ENCODE assay signal across 8 mouse cellular contexts in the genomic region with DNA sequence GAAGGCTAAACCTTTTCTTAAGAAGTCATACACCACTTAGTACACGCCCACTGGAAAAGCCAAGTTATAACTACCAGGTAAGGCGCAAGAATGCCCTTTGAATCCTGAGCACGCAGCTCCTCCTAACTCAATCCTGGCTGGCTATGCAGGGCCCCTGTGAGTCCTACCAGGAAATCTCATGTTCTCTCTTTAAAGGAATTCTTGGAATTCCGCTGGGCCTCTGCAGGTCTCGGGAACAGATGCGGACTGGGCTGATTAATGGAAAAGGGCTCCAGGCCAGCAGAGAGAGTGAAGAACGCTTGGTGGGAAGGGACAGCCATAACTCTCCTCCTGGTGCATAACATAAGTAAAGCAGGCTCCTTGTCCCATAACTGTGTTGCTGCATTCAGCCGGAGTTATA. TPM values are rescaled to one million over a fixed set of nuclear protein-coding genes. Genes with fewer than 3 reads are reported as not detected.
DNase-seq lines count a peak whose midpoint lies in the region; ATAC-seq and TF ChIP-seq lines count a peak whose summit lies in the region.

No protein-coding gene starts in this region.

- POLR2A ChIA-PET in Patski (lab: Charles Lee): interaction anchor here (0.5 kb wide), 1 partner anchor 518 kb away, joined by 3 read pairs; no protein-coding TSS in a partner anchor

- H3K9me3 ChIP-seq in intestine, embryonic 14.5 days (ENCODE audit: control insufficient read depth, low read length): no peaks in the 10 kb centered on the region

- H3K27me3 ChIP-seq in Patski: no peaks in the 10 kb centered on the region
- no peaks in the 10 kb centered on the region for H3K27me3 ChIP-seq in intestine, embryonic 14.5 days (replicated peaks; ENCODE audit: control insufficient read depth, insufficient read depth, low read length)

- ATAC-seq in Patski: peak; percentile 51
- peak; percentile 52 for ATAC-seq in intestine, embryonic 14.5 days (replicated peaks; ENCODE audit: low FRiP score, low TSS enrichment, low read depth)

- in situ Hi-C loops in Patski (cut with MboI; ENCODE audit: low pct_unique_long_range_greater_than_20kb): loop anchor here (5.0 kb wide), 1 partner anchor 45 kb away; a partner anchor contains a TSS

- CTCF ChIA-PET in Patski (lab: Charles Lee): interaction anchor here (0.8 kb wide), 1 partner anchor 13 kb away, joined by 4 read pairs; no protein-coding TSS in a partner anchor

- peak overlapping the region; percentile 88 for H3K27ac ChIP-seq in intestine, embryonic 14.5 days (ENCODE audit: low read depth)

- 8% methylated on average over 8 of the region's 8 CpGs for WGBS in intestine, embryonic 14.5 days
- WGBS in lung, adult 2 months: 31% methylated on average over 8 of the region's 8 CpGs

- no peak for TF ChIP-seq POLR2A in lung, adult 2 months (IDR thresholded peaks at IDR 0.05; ENCODE audit: borderline replicate concordance, extremely low read depth, low read depth, low read length)

- no peak overlapping the region for H3K9ac ChIP-seq in intestine, embryonic 14.5 days (ENCODE audit: low read length)

- intact Hi-C loops in left cerebral cortex, postnatal 14 days (cut with DNase I): no loop called here

- peak overlapping the region; percentile 28 for H3K4me2 ChIP-seq in intestine, embryonic 14.5 days (ENCODE audit: low read length)

- H3K36me3 ChIP-seq in intestine, embryonic 14.5 days (ENCODE audit: control insufficient read depth, insufficient read depth, low read length): no peaks in the 10 kb centered on the region

- peak; percentile 51 for DNase-seq in adrenal gland, postnatal 14 days
- no peak for DNase-seq in adrenal gland, postnatal 10 days
- no peak for DNase-seq in Patski (ENCODE audit: low read depth, low spot score)
- DNase-seq in intestine, embryonic 14.5 days (ENCODE audit: low spot score): peak; percentile 82
- DNase-seq in lung, adult 2 months: peak; percentile 15
- DNase-seq in frontal cortex, postnatal 36 days (ENCODE audit: low spot score in 2 of 2): no peak
- DNase-seq in left cerebral cortex, postnatal 14 days (ENCODE audit: low spot score in 2 of 2): no peak
- no peak for DNase-seq in urinary bladder, postnatal 36 days (ENCODE audit: low spot score in 2 of 2)

- H3K4me1 ChIP-seq in intestine, embryonic 14.5 days (replicated peaks; ENCODE audit: control insufficient read depth, insufficient read depth, low read length): peaks cover 72% of the 10 kb centered on the region
- H3K4me1 ChIP-seq in lung, adult 2 months (ENCODE audit: control insufficient read depth, insufficient read depth, low read length): peaks cover 10% of the 10 kb centered on the region

- H3K4me3 ChIP-seq in intestine, embryonic 14.5 days (ENCODE audit: low read depth, low read length): no peak overlapping the region
- H3K4me3 ChIP-seq in lung, adult 2 months (replicated peaks; ENCODE audit: extremely low read depth, low read depth, low read length): no peak overlapping the region

- TF ChIP-seq CTCF in Patski (IDR thresholded peaks at IDR 0.05): peak; percentile 27
- no peak for TF ChIP-seq CTCF in lung, adult 2 months (IDR thresholded peaks at IDR 0.05; ENCODE audit: insufficient read depth, low read length)

RNA-seq across cellular contexts. Expression of a gene that starts 46.3 kb away (rescaled TPM):
- 28.2 and 49.7 TPM in 2 replicates for total RNA-seq in adrenal gland, postnatal 14 days (2021)
- total RNA-seq in adrenal gland, postnatal 10 days (2021): 10 to 100 TPM; 33.4 to 80.8 TPM
- polyA plus RNA-seq in Patski (2021): 37.8 TPM
- 4.5 and 5.5 TPM in 2 replicates for polyA plus RNA-seq in intestine, embryonic 14.5 days (2014; fragmentation: Nextera tagmentation; extraction: Ambion mirVana)
- 20.7 and 27.1 TPM in 2 replicates for polyA plus RNA-seq in lung, adult 2 months (2012; rRNA removed)
- 10 to 100 TPM; 53.0 to 60.0 TPM for total RNA-seq in left cerebral cortex, postnatal 14 days (2021)

Comparison
In these comparisons a context has a peak if more than half of its experiments do, and no peak if none do; other contexts are left out.
1. DNase-seq: peak in adrenal gland, postnatal 14 days (single experiment), intestine, embryonic 14.5 days (single experiment) and lung, adult 2 months (single experiment); none in adrenal gland, postnatal 10 days (single experiment), Patski (single experiment), frontal cortex, postnatal 36 days (0 of 2), left cerebral cortex, postnatal 14 days (0 of 2) and urinary bladder, postnatal 36 days (0 of 2).